In the genomic region with DNA sequence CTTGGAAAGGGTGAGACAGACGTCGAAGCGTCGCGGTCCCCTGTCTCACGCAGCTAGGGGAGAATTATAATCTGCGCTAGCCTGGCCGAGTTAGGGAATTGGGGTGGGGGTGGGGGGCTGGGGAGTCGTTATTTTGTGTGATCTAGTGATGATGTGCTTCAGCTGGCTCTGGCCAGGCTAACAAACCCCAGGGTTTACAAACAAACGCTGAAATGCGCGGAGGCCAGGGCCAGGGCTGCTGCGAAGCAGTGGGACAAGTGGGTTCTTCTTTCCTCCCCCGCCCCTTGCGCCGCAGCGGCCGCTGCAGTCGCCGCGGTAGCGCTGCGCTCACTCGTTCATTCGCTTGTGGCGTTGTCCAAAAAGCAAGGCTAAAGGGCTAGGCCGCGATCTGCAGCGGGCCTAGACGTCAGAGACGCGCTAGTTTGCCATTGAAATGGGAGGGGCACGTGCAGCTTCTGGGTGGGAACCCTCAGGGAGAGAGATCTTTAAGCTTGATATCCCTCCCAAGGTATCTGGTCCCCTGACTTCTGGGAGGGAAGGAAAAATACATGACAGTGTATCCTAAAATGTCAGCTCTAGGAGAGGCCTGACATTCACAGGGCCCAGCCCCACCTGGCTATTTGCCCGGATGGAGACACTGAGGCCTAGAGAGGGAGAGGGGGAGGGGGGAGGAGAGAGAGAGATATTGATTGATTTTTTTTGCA, we compare ENCODE assay signal across 9 mouse cellular contexts. TPM values are rescaled to one million over a fixed set of nuclear protein-coding genes. Genes with fewer than 3 reads are reported as not detected.
A peak's percentile ranks its signal among the peaks of the same experiment; 100 is the strongest.
DNase-seq lines count a peak whose midpoint lies in the region; ATAC-seq and TF ChIP-seq lines count a peak whose summit lies in the region.
"Had no signal": no experiment of that assay in that cellular context is flagged by ENCODE, and none has a peak within 500 bp of the region (broad histone marks: within the 10 kb centered on the region; RNA-seq: fewer than 3 reads in every experiment).

No protein-coding gene starts in this region.

- no peaks in the 10 kb centered on the region for H3K36me3 ChIP-seq in lung, postnatal 0 days (ENCODE audit: insufficient read depth, low read length)
- H3K36me3 ChIP-seq in hindbrain, postnatal 0 days (ENCODE audit: insufficient read depth, low read length): no peaks in the 10 kb centered on the region
- no peaks in the 10 kb centered on the region for H3K36me3 ChIP-seq in neural tube, embryonic 14.5 days (ENCODE audit: control insufficient read depth, insufficient read depth, low read length)

- 11% methylated on average over 34 of the region's 34 CpGs for WGBS in cerebellum, adult 2 months
- WGBS in lung, postnatal 0 days: 2% methylated on average over 34 of the region's 34 CpGs
- 4% methylated on average over 34 of the region's 34 CpGs for WGBS in hindbrain, postnatal 0 days
- WGBS in neural tube, embryonic 14.5 days: under 1% methylated on average over 34 of the region's 34 CpGs

- no peaks in the 10 kb centered on the region for H3K9me3 ChIP-seq in lung, postnatal 0 days (ENCODE audit: low read length)
- no peaks in the 10 kb centered on the region for H3K9me3 ChIP-seq in hindbrain, postnatal 0 days (ENCODE audit: low read length)
- no peaks in the 10 kb centered on the region for H3K9me3 ChIP-seq in neural tube, embryonic 14.5 days (ENCODE audit: control insufficient read depth, low read length)

- DNase-seq in cerebellum, adult 2 months: peak; percentile 44 to 50
- peak; percentile 26 for DNase-seq in lung, postnatal 0 days (ENCODE audit: low spot score)
- no peak for DNase-seq in lung, postnatal 25 days (ENCODE audit: low spot score)
- peak; percentile 49 for DNase-seq in hindbrain, postnatal 0 days (ENCODE audit: low spot score)
- DNase-seq in urinary bladder, postnatal 25 days (ENCODE audit: low spot score): no peak
- DNase-seq in left cerebral cortex, adult 11 months (ENCODE audit: low spot score): no peak

- H3K27ac ChIP-seq in cerebellum, adult 2 months (ENCODE audit: insufficient read depth, low read length): no peak overlapping the region
- no peak overlapping the region for H3K27ac ChIP-seq in lung, postnatal 0 days (ENCODE audit: low read length)
- H3K27ac ChIP-seq in hindbrain, postnatal 0 days: 0 out of 2 replicates have a peak overlapping the region, but pooled peaks have one; percentile 26
- no peak overlapping the region for H3K27ac ChIP-seq in neural tube, embryonic 14.5 days (ENCODE audit: low read depth, low read length)

- H3K4me3 ChIP-seq in cerebellum, adult 2 months (replicated peaks; ENCODE audit: insufficient read depth, low read depth, low read length): peak overlapping the region; percentile 72
- H3K4me3 ChIP-seq in lung, postnatal 0 days (ENCODE audit: low read depth, low read length): peak overlapping the region; percentile 41; the same call in 1 of the 2 replicates
- peak overlapping the region; percentile 43 for H3K4me3 ChIP-seq in hindbrain, postnatal 0 days (ENCODE audit: low read length)
- H3K4me3 ChIP-seq in neural tube, embryonic 14.5 days (ENCODE audit: low read depth, low read length): peak overlapping the region; percentile 45; the same call in 1 of the 2 replicates
- H3K4me3 ChIP-seq: erythroblast, embryonic 14.5 days had no signal

- TF ChIP-seq EP300 in lung, postnatal 0 days (IDR thresholded peaks at IDR 0.05): no peak

- H3K4me2 ChIP-seq in lung, postnatal 0 days (replicated peaks; ENCODE audit: low read depth, low read length): peak overlapping the region; percentile 76
- peak overlapping the region; percentile 68 for H3K4me2 ChIP-seq in hindbrain, postnatal 0 days (ENCODE audit: low read depth, low read length)
- peak overlapping the region; percentile 76 for H3K4me2 ChIP-seq in neural tube, embryonic 14.5 days (ENCODE audit: low read depth, low read length)

- no peaks in the 10 kb centered on the region for H3K27me3 ChIP-seq in cerebellum, adult 2 months (ENCODE audit: control insufficient read depth, insufficient read depth, low read length)
- peaks cover 53% of the 10 kb centered on the region for H3K27me3 ChIP-seq in lung, postnatal 0 days (replicated peaks; ENCODE audit: insufficient read depth, low read length)
- H3K27me3 ChIP-seq in hindbrain, postnatal 0 days (ENCODE audit: insufficient read depth, low read length): peaks cover 36% of the 10 kb centered on the region
- peaks cover 49% of the 10 kb centered on the region for H3K27me3 ChIP-seq in neural tube, embryonic 14.5 days (ENCODE audit: control insufficient read depth, insufficient read depth, low read length)

- no peaks in the 10 kb centered on the region for H3K4me1 ChIP-seq in cerebellum, adult 2 months (ENCODE audit: control insufficient read depth, insufficient read depth, low read length)
- H3K4me1 ChIP-seq in lung, postnatal 0 days (ENCODE audit: insufficient read depth, low read depth, low read length): 0 out of 2 replicates have a peak, but pooled peaks cover 3% of the 10 kb centered on the region
- H3K4me1 ChIP-seq in hindbrain, postnatal 0 days (ENCODE audit: insufficient read depth, low read length): no peaks in the 10 kb centered on the region; the same call in none of the 2 replicates
- peaks cover 2% of the 10 kb centered on the region; the same call in 1 of the 2 replicates for H3K4me1 ChIP-seq in neural tube, embryonic 14.5 days (ENCODE audit: control insufficient read depth, insufficient read depth, low read length)

- H3K9ac ChIP-seq in lung, postnatal 0 days (replicated peaks; ENCODE audit: low read depth): no peak overlapping the region
- peak overlapping the region; percentile 43 for H3K9ac ChIP-seq in hindbrain, postnatal 0 days (replicated peaks; ENCODE audit: low read length)
- H3K9ac ChIP-seq in neural tube, embryonic 14.5 days (replicated peaks; ENCODE audit: low read depth, low read length): 0 out of 2 replicates have a peak overlapping the region, but pooled peaks have one; percentile 21

- no peak for TF ChIP-seq CTCF in cerebellum, adult 2 months (IDR thresholded peaks at IDR 0.05; ENCODE audit: borderline replicate concordance, insufficient read depth, low read depth, low read length)
- TF ChIP-seq CTCF in lung, postnatal 0 days (IDR thresholded peaks at IDR 0.05): no peak
- no peak for TF ChIP-seq CTCF in hindbrain, postnatal 0 days (IDR thresholded peaks at IDR 0.05; ENCODE audit: low read depth)

- no peak for TF ChIP-seq POLR2A in cerebellum, adult 2 months (IDR thresholded peaks at IDR 0.05; ENCODE audit: borderline replicate concordance, insufficient read depth, low read length)

- ATAC-seq in cerebellum, adult (ENCODE audit: insufficient number of reproducible peaks, low FRiP score, low TSS enrichment): no peak
- ATAC-seq in lung, postnatal 0 days: no peak
- peak; percentile 25; the same call in 1 of the 2 replicates for ATAC-seq in hindbrain, postnatal 0 days
- 0 out of 2 replicates have a peak, but pooled peaks have one; percentile 8 for ATAC-seq in neural tube, embryonic 14.5 days (ENCODE audit: low read depth)

RNA-seq across cellular contexts. Expression of gene Rasgrf1, which starts 1.2 kb away (rescaled TPM):
- polyA plus RNA-seq in cerebellum, adult 2 months (2012; rRNA removed): 168 and 172 TPM in 2 replicates
- 0.88 and 1.1 TPM in 2 replicates for polyA plus RNA-seq in lung, postnatal 0 days (2015; fragmentation: Nextera tagmentation; extraction: Ambion mirVana)
- total RNA-seq in hindbrain, postnatal 0 days (2014; rRNA removed): 44.4 and 53.4 TPM in 2 replicates
- polyA plus RNA-seq in hindbrain, postnatal 0 days (2015; fragmentation: Nextera tagmentation; extraction: Ambion mirVana): 28.3 and 29.6 TPM in 2 replicates
- polyA plus RNA-seq in neural tube, embryonic 14.5 days (2014; fragmentation: Nextera tagmentation; extraction: Ambion mirVana): 10.6 and 22.3 TPM in 2 replicates
- polyA plus RNA-seq: erythroblast, embryonic 14.5 days had no signal

Comparison
In these comparisons a context has a peak if more than half of its experiments do, and no peak if none do; other contexts are left out.
1. DNase-seq: peak in cerebellum, adult 2 months (2 of 2), lung, postnatal 0 days (single experiment) and hindbrain, postnatal 0 days (single experiment); none in lung, postnatal 25 days (single experiment), urinary bladder, postnatal 25 days (single experiment) and left cerebral cortex, adult 11 months (single experiment).
2. ATAC-seq: peak in hindbrain, postnatal 0 days (single experiment) and neural tube, embryonic 14.5 days (single experiment); none in cerebellum, adult (single experiment) and lung, postnatal 0 days (single experiment).
3. Peak in every context shown above with its lines, with median percentiles within 50 percentile points of each other: H3K4me3 ChIP-seq and H3K4me2 ChIP-seq.